8 mouse cellular contexts compared by ENCODE assay signal in the genomic region with DNA sequence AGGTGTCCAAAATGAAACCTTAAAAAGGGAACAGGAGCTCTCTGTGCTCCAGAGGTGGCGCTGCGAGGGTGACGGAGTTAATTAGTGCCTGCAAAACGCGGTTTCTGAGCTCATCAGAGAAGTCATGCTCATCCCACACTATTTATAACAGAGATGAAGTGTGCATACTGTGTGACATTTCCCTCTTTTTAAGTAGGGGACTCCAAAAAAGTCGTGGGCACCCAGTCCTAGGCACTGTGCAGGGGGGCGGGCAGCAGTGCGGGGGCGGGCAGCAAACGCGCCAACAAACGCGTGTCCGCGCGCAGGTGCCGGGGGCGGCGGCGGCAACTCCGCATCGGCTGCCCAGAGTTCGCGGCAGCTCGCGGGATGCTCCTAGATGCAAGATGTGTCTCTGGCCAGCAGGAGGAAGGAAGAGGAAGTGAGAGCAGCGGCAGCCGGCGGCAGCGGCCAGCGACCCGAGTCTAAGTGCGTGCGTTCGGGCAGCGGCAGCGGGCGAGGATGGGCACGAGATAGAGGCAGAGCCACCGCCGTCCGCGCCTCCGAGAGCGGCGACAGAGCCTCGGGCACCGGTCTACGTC. TPM values are rescaled to one million over a fixed set of nuclear protein-coding genes. Genes with fewer than 3 reads are reported as not detected.
A peak's percentile ranks its signal among the peaks of the same experiment; 100 is the strongest.
DNase-seq lines count a peak whose midpoint lies in the region; ATAC-seq and TF ChIP-seq lines count a peak whose summit lies in the region.

A gene (plus strand): TSS at position 464 of the 578 bp plus-strand sequence.

- ATAC-seq in forebrain, embryonic 16.5 days = peak; percentile 67
- peak; percentile 33; the same call in 1 of the 2 replicates for ATAC-seq in liver, embryonic 15.5 days (ENCODE audit: insufficient read depth)
- ATAC-seq in neural tube, embryonic 12.5 days (ENCODE audit: low FRiP score, low read depth) = peak; percentile 83

- intact Hi-C loops in heart, postnatal 10 days (cut with DNase I) = loop anchor here (1.0 to 5.0 kb wide), 3 partner anchors 37 to 203 kb away; no protein-coding TSS in a partner anchor

- no peak for TF ChIP-seq CTCF in E14TG2a.4 (conservative IDR thresholded peaks at IDR 0.05; ENCODE audit: low read length)
- TF ChIP-seq CTCF in cerebellum, adult 2 months (IDR thresholded peaks at IDR 0.05; ENCODE audit: borderline replicate concordance, insufficient read depth, low read depth, low read length) = no peak; the same call in 1 of the 2 replicates

- H3K27ac ChIP-seq in cerebellum, adult 2 months (ENCODE audit: insufficient read depth, low read length) = peak within 1 kb of the TSS; percentile 48; the same call in 1 of the 2 replicates
- H3K27ac ChIP-seq in forebrain, embryonic 16.5 days (ENCODE audit: low read length) = peak within 1 kb of the TSS; percentile 48
- peak within 1 kb of the TSS; percentile 78 for H3K27ac ChIP-seq in liver, embryonic 15.5 days (replicated peaks)
- H3K27ac ChIP-seq in neural tube, embryonic 12.5 days = peak within 1 kb of the TSS; percentile 53; the same call in 1 of the 2 replicates

- peak within 1 kb of the TSS; percentile 71 for H3K9ac ChIP-seq in forebrain, embryonic 16.5 days (replicated peaks; ENCODE audit: low read depth, low read length)
- H3K9ac ChIP-seq in liver, embryonic 15.5 days = peak within 1 kb of the TSS; percentile 54
- H3K9ac ChIP-seq in neural tube, embryonic 12.5 days = peak within 1 kb of the TSS; percentile 74

- no peaks in the 10 kb centered on the region for H3K36me3 ChIP-seq in E14TG2a.4 (ENCODE audit: insufficient read depth, low read length)
- no peaks in the 10 kb centered on the region for H3K36me3 ChIP-seq in forebrain, embryonic 16.5 days (ENCODE audit: control insufficient read depth, insufficient read depth)
- H3K36me3 ChIP-seq in liver, embryonic 15.5 days (replicated peaks) = no peaks in the 10 kb centered on the region
- H3K36me3 ChIP-seq in neural tube, embryonic 12.5 days = no peaks in the 10 kb centered on the region

- WGBS in cerebellum, adult 2 months = under 1% methylated on average over 49 of the region's 49 CpGs
- under 1% methylated on average over 49 of the region's 49 CpGs for WGBS in forebrain, embryonic 16.5 days
- under 1% methylated on average over 49 of the region's 49 CpGs for WGBS in liver, embryonic 15.5 days (ENCODE audit: insufficient replicate concordance)
- under 1% methylated on average over 49 of the region's 49 CpGs for WGBS in neural tube, embryonic 12.5 days

- peak within 1 kb of the TSS; percentile 92 for H3K4me3 ChIP-seq in E14TG2a.4 (replicated peaks; ENCODE audit: low read length)
- peak within 1 kb of the TSS; percentile 45 for H3K4me3 ChIP-seq in cerebellum, adult 2 months (replicated peaks; ENCODE audit: insufficient read depth, low read depth, low read length)
- H3K4me3 ChIP-seq in forebrain, embryonic 16.5 days (replicated peaks; ENCODE audit: low read length) = peak within 1 kb of the TSS; percentile 75
- peak within 1 kb of the TSS; percentile 62 for H3K4me3 ChIP-seq in liver, embryonic 15.5 days (replicated peaks)
- H3K4me3 ChIP-seq in neural tube, embryonic 12.5 days = peak within 1 kb of the TSS; percentile 84

- peak; percentile 59 to 64 for DNase-seq in cerebellum, adult 2 months
- peak in 1 of 2 experiments; percentile 80 for DNase-seq in heart, postnatal 10 days
- DNase-seq in kidney, postnatal 36 days = peak; percentile 67 to 80
- peak; percentile 76 for DNase-seq in testis, postnatal 10 days (ENCODE audit: low spot score)

- H3K4me2 ChIP-seq in forebrain, embryonic 16.5 days (ENCODE audit: low read length) = peak within 1 kb of the TSS; percentile 97
- H3K4me2 ChIP-seq in liver, embryonic 15.5 days = peak within 1 kb of the TSS; percentile 66
- peak within 1 kb of the TSS; percentile 94 for H3K4me2 ChIP-seq in neural tube, embryonic 12.5 days (replicated peaks)

- H3K4me1 ChIP-seq in E14TG2a.4 (replicated peaks; ENCODE audit: low read depth, low read length) = peaks cover 24% of the 10 kb centered on the region
- no peaks in the 10 kb centered on the region for H3K4me1 ChIP-seq in cerebellum, adult 2 months (ENCODE audit: control insufficient read depth, insufficient read depth, low read length)
- H3K4me1 ChIP-seq in forebrain, embryonic 16.5 days (replicated peaks; ENCODE audit: control insufficient read depth, insufficient read depth, low read length) = peaks cover 9% of the 10 kb centered on the region
- peaks cover 15% of the 10 kb centered on the region; the same call in 1 of the 2 replicates for H3K4me1 ChIP-seq in liver, embryonic 15.5 days (replicated peaks)
- H3K4me1 ChIP-seq in neural tube, embryonic 12.5 days = 0 out of 2 replicates have a peak, but pooled peaks cover 5% of the 10 kb centered on the region

- no peaks in the 10 kb centered on the region for H3K9me3 ChIP-seq in E14TG2a.4 (ENCODE audit: low read length)
- H3K9me3 ChIP-seq in forebrain, embryonic 16.5 days (ENCODE audit: control insufficient read depth, low read length) = no peaks in the 10 kb centered on the region
- H3K9me3 ChIP-seq in liver, embryonic 15.5 days (replicated peaks) = no peaks in the 10 kb centered on the region
- no peaks in the 10 kb centered on the region for H3K9me3 ChIP-seq in neural tube, embryonic 12.5 days

- H3K27me3 ChIP-seq in E14TG2a.4 (ENCODE audit: insufficient read depth, low read length) = peaks cover 42% of the 10 kb centered on the region
- no peaks in the 10 kb centered on the region; the same call in 1 of the 2 replicates for H3K27me3 ChIP-seq in cerebellum, adult 2 months (ENCODE audit: control insufficient read depth, insufficient read depth, low read length)
- peaks cover 24% of the 10 kb centered on the region for H3K27me3 ChIP-seq in forebrain, embryonic 16.5 days (replicated peaks; ENCODE audit: control insufficient read depth, insufficient read depth, low read length)
- H3K27me3 ChIP-seq in liver, embryonic 15.5 days = peaks cover 66% of the 10 kb centered on the region
- no peaks in the 10 kb centered on the region for H3K27me3 ChIP-seq in neural tube, embryonic 12.5 days (replicated peaks)

- TF ChIP-seq POLR2A in cerebellum, adult 2 months (IDR thresholded peaks at IDR 0.05; ENCODE audit: borderline replicate concordance, insufficient read depth, low read length) = no peak

RNA-seq across cellular contexts. Expression of the gene that starts here (rescaled TPM):
- polyA plus RNA-seq in cerebellum, adult 2 months (2012; rRNA removed) = 92.3 and 97.5 TPM in 2 replicates
- 37.6 and 42.4 TPM in 2 replicates for polyA plus RNA-seq in forebrain, embryonic 16.5 days (2015; fragmentation: Nextera tagmentation; extraction: Ambion mirVana)
- total RNA-seq in heart, postnatal 10 days (2021) = 10 to 100 TPM; 20.2 to 20.4 TPM
- 4.5 and 4.9 TPM in 2 replicates for polyA plus RNA-seq in liver, embryonic 15.5 days (2015; fragmentation: Nextera tagmentation; extraction: Ambion mirVana)
- 36.1 and 39.5 TPM in 2 replicates for polyA plus RNA-seq in neural tube, embryonic 12.5 days (2016; fragmentation: Nextera tagmentation; extraction: Ambion mirVana)

Comparison
In these comparisons a context has a peak if more than half of its experiments do, and no peak if none do; other contexts are left out.
1. ATAC-seq: peak in every context shown above with its lines; median percentile 83 in neural tube, embryonic 12.5 days; 67 in forebrain, embryonic 16.5 days; 33 in liver, embryonic 15.5 days.